Mouse (Mus musculus) kidney, embryonic 14.5 days (tissue): ENCODE results near the gene Edem2. TPM values are rescaled to one million over a fixed set of nuclear protein-coding genes. Genes with fewer than 3 reads are reported as not detected.

ENCODE experiments used
- ATAC-seq: fragments of 200-750 bp; cut with Nextera tagmentation; 2 replicates; pipeline ENCODE4 v1.8.0; 2017; ENCODE audit warnings: moderate number of reproducible peaks, mild to moderate bottlenecking, moderate TSS enrichment, moderate library complexity; ENCODE audit not compliant: low FRiP score, low TSS enrichment
- H3K27ac ChIP-seq: fragments of 300-500 bp; sonication (generic); 2 replicates; pipeline ENCODE4 v1.5.1; 2014; ENCODE audit warnings: low read depth, mild to moderate bottlenecking, low read length, moderate library complexity, mixed read lengths
- H3K27me3 ChIP-seq: fragments of 300-500 bp; sonication (generic); 2 replicates; pipeline ENCODE4 v1.6.1; 2014; ENCODE audit warnings: mild to moderate bottlenecking, low read length; ENCODE audit not compliant: control insufficient read depth, insufficient read depth
- H3K36me3 ChIP-seq: fragments of 300-500 bp; sonication (generic); 2 replicates; pipeline ENCODE4 v1.6.1; 2014; ENCODE audit warnings: low read length, mixed read lengths; ENCODE audit not compliant: control insufficient read depth, insufficient read depth
- H3K4me1 ChIP-seq: fragments of 300-500 bp; sonication (generic); 2 replicates; pipeline ENCODE4 v1.6.1; 2014; ENCODE audit warnings: low read length, mixed read lengths; ENCODE audit not compliant: control insufficient read depth, insufficient read depth
- H3K4me2 ChIP-seq: fragments of 300-500 bp; sonication (generic); replicated peaks from 2 replicates; pipeline ENCODE4 v1.6.1; 2014; ENCODE audit warnings: low read depth, mild to moderate bottlenecking, low read length
- H3K4me3 ChIP-seq: fragments of 300-500 bp; sonication (generic); 2 replicates; pipeline ENCODE4 v1.5.1; 2014; ENCODE audit warnings: mild to moderate bottlenecking, low read length
- H3K9ac ChIP-seq: fragments of 300-500 bp; sonication (generic); 2 replicates; pipeline ENCODE4 v1.6.1; 2014; ENCODE audit warnings: low read depth, mild to moderate bottlenecking, low read length, moderate library complexity
- H3K9me3 ChIP-seq: fragments of 300-500 bp; sonication (generic); 2 replicates; pipeline ENCODE4 v1.6.1; 2016; ENCODE audit warnings: low read length; ENCODE audit not compliant: control insufficient read depth
- WGBS: fragments of 180-500 bp; shearing (Covaris S2); extraction: QIAGEN DNeasy Blood & Tissue Kit; methylation state at CpG from one replicate; pipeline ENCODE4 v1.1.7; 2014; 5-methylcytosine and 5-hydroxymethylcytosine counted together
- polyA plus RNA-seq: library from polyadenylated mRNA; unstranded; fragments of >200 nt; fragmentation: Nextera tagmentation; extraction: Ambion mirVana; gene quantifications from 2 replicates; pipeline ENCODE4 v1.2.1, GENCODE M21; 2014

The Edem2 gene
- polyA plus RNA-seq, 1 experiment from 2014 or later = 36.0 TPM

DNA sequence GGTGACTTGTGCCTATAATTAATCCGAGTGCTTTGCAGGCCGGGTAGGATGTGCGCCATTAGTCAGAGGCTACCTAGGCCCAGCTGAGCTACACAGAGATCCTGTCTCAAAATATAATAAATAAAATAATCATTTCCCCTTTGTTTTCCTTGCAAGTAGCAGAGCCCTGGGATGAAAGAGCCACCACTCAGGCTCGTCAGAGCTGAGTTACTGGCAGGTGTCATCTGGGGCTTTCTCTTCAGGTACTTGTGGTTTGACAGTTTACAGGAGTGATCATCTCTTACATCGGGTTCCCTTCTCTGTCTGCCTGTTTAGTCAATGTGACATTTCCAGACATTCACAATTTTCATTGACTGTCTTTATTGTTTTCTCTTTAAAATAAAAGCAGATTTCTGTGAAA, 42.7 kb downstream of the Edem2 start:
- Histone ChIP-seq H3K9me3 (no peaks in the 10 kb centered on the region), H3K36me3 (peaks cover 12% of the 10 kb centered on the region; the same call in 1 of the 2 replicates), H3K4me2 (no peak overlapping the region), H3K27ac (no peak overlapping the region), H3K27me3 (no peaks in the 10 kb centered on the region), H3K4me3 (no peak overlapping the region), H3K9ac (no peak overlapping the region), H3K4me1 (peaks cover 23% of the 10 kb centered on the region; the same call in 1 of the 2 replicates)
- WGBS = 73% methylated on average over 5 of the region's 5 CpGs
- no peak for ATAC-seq

DNA sequence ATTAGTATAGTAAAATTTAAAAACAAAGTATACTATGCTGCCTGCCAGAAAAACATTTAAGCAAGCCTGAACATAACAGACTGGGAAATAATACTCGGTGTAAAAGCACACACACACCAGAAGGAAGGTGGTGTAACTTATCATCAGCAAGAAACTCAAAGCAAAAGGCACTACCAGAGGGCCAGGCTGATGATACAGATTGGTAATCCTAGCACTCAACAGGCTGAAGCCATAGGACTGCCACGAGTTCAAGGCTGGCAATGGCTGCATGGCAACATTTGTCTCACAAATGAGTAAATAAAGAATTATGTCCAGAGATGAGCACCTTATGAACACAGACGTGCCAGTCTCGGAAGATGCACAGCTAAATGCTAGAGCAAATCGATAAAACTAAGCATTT, 45.5 kb downstream of the Edem2 start:
- no peak for ATAC-seq
- 0 out of 2 replicates have a peak, but pooled peaks cover 1% of the 10 kb centered on the region for H3K4me1 ChIP-seq
- H3K36me3 ChIP-seq = peaks cover 12% of the 10 kb centered on the region; the same call in 1 of the 2 replicates
- no peaks in the 10 kb centered on the region for H3K27me3 ChIP-seq
- no peak overlapping the region for H3K27ac ChIP-seq
- H3K4me2 ChIP-seq = no peak overlapping the region
- H3K9ac ChIP-seq = no peak overlapping the region
- 95% methylated on average over 5 of the region's 5 CpGs for WGBS
- no peaks in the 10 kb centered on the region for H3K9me3 ChIP-seq
- H3K4me3 ChIP-seq = no peak overlapping the region

DNA sequence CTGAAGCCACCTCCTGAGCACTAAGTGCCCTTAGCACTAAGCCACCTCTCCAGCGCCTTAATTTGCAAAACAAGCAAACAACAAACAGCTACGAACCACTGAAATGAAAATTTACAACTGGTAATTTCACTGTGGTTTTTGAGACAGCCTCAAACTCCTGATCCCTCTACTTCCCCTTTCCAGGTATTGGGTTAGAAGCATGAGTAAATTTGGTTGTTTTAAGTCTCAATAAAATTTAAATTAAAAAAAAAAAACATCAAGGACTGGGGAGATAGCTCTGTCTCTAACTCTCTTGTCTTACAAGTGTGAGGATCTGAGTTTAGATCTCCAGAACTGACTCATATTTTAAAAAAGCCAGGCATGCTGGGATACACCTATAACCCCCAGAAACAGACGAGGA, 46.1 kb downstream of the Edem2 start:
- Histone ChIP-seq H3K27me3 (no peaks in the 10 kb centered on the region), H3K9me3 (no peaks in the 10 kb centered on the region), H3K36me3 (peaks cover 12% of the 10 kb centered on the region; the same call in 1 of the 2 replicates), H3K4me2 (no peak overlapping the region), H3K9ac (no peak overlapping the region), H3K4me1 (no peaks in the 10 kb centered on the region), H3K4me3 (no peak overlapping the region), H3K27ac (no peak overlapping the region)
- WGBS = 60% methylated on average over 3 of the region's 3 CpGs
- no peak for ATAC-seq

DNA sequence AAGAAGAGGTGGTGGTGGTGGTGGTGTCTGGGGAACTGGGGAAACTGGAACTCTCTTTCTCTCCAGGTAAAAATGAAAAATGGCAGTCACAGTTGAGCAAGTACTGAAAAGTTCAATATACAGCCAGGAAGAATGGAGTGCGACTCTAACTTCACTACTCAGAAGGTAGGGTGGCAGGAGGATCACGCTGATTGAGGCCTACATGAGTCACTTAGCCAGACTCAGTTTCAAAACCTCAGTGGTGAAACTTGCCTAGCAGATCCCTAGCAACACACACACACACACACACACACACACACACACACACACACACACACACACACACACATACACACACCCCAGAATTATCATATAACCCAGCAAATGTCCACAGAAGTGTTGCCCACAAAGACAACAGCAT, 47.4 kb downstream of the Edem2 start:
- Histone ChIP-seq H3K36me3 (peaks cover 3% of the 10 kb centered on the region; the same call in 1 of the 2 replicates), H3K27me3 (no peaks in the 10 kb centered on the region), H3K4me1 (no peaks in the 10 kb centered on the region), H3K4me3 (no peak overlapping the region), H3K9me3 (no peaks in the 10 kb centered on the region), H3K27ac (no peak overlapping the region), H3K9ac (no peak overlapping the region), H3K4me2 (no peak overlapping the region)
- WGBS = 83% methylated on average over 2 of the region's 2 CpGs
- ATAC-seq = no peak

DNA sequence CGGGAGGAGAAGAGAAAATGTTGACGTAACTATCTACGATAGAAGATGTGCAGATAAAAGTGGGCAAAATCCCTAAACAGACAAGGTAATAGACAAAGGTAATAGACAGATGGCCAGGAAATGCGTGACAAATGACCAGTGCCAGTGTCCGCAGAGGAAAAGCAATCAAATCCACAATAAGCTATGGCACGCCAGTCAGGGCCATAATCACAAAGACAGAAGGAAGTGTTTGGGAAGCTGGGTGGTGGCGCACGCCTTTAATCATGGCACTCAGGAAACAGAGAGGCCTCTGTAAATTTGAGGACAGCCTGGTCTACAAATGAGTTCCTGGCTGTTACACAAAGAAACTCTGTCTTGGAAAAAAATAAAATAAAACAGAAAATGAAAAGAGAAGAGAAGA, 48.1 kb downstream of the Edem2 start:
- no peak overlapping the region for H3K4me2 ChIP-seq
- H3K9ac ChIP-seq = no peak overlapping the region
- 72% methylated on average over 8 of the region's 8 CpGs for WGBS
- H3K27ac ChIP-seq = no peak overlapping the region
- H3K9me3 ChIP-seq = no peaks in the 10 kb centered on the region
- H3K4me3 ChIP-seq = no peak overlapping the region
- ATAC-seq = no peak
- no peaks in the 10 kb centered on the region for H3K4me1 ChIP-seq
- no peaks in the 10 kb centered on the region for H3K27me3 ChIP-seq
- H3K36me3 ChIP-seq = no peaks in the 10 kb centered on the region

DNA sequence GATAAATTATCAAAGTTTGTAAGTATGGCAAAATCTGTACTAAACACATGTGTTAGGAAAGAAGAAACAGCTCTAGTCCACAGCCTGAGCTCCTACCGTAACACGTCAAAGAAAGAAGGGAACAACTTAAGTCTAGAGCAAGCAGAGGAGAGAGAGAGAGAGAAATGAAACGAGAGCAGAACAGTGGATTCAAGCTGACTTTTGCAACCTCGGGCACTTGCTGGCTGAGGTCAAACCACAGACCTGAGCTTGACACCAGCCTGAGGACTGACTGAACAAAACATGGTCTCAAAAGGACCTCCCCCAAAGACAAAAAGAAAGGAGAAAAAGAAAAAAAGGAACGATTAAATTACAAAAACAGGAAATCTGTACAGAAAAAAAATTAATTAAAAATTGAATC, 48.7 kb downstream of the Edem2 start:
- WGBS = 66% methylated on average over 5 of the region's 5 CpGs
- Histone ChIP-seq H3K4me1 (no peaks in the 10 kb centered on the region), H3K4me3 (no peak overlapping the region), H3K4me2 (no peak overlapping the region), H3K9me3 (no peaks in the 10 kb centered on the region), H3K9ac (no peak overlapping the region), H3K27me3 (no peaks in the 10 kb centered on the region), H3K27ac (no peak overlapping the region), H3K36me3 (no peaks in the 10 kb centered on the region)
- ATAC-seq = no peak

DNA sequence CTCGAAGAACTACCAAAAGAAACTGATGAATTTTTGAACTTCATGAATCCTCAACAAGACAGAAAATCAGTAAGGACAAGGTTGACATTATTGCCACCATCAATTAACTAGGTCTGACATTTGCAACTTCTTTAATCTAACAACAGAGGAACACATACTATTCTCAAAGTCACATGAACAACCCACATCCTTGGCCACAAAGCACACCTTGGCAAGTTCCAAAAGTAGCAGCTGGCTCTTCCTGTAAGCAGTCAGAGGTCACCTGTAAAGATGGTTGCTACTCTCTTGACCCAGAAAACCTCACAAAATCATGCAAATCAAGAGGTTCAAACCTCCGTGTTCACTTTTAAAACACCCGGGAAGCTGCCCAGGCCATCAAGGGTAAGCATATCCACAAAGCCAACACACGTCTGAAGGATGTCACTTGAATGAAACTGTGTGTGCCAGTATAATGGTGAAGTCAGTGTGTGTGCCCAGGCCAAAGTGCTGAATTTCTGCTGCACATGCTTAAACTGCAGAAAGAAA, 49.6 kb downstream of the Edem2 start:
- H3K27me3 ChIP-seq = no peaks in the 10 kb centered on the region
- no peak for ATAC-seq
- no peak overlapping the region for H3K9ac ChIP-seq
- H3K9me3 ChIP-seq = no peaks in the 10 kb centered on the region
- no peaks in the 10 kb centered on the region for H3K36me3 ChIP-seq
- WGBS = 94% methylated on average over 4 of the region's 4 CpGs
- H3K4me1 ChIP-seq = no peaks in the 10 kb centered on the region
- no peak overlapping the region for H3K27ac ChIP-seq
- no peak overlapping the region for H3K4me3 ChIP-seq
- no peak overlapping the region for H3K4me2 ChIP-seq

DNA sequence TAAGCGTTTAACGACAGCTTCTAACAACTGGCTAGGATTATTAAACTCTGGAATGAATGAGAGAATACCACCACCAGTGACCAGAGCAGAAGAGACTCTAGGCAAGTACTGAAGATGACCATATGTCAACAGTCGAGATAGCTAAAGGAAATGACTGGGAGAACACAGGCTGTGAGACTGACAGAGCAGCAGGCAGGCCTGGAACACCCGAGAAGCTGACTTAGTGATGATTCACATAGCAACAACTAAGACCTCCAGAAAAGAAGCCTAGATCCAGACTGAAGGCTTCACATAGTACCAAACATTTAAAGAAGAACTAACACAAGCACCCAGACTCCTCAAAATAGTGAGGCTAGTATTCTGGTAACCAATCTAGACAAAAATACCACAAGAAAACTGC, 54.2 kb downstream of the Edem2 start:
- no peak overlapping the region for H3K9ac ChIP-seq
- H3K4me1 ChIP-seq = no peaks in the 10 kb centered on the region
- ATAC-seq = no peak
- no peaks in the 10 kb centered on the region for H3K9me3 ChIP-seq
- H3K27me3 ChIP-seq = no peaks in the 10 kb centered on the region
- no peak overlapping the region for H3K4me2 ChIP-seq
- H3K4me3 ChIP-seq = no peak overlapping the region
- WGBS = 66% methylated on average over 4 of the region's 4 CpGs
- H3K36me3 ChIP-seq = peaks cover 27% of the 10 kb centered on the region
- no peak overlapping the region for H3K27ac ChIP-seq

DNA sequence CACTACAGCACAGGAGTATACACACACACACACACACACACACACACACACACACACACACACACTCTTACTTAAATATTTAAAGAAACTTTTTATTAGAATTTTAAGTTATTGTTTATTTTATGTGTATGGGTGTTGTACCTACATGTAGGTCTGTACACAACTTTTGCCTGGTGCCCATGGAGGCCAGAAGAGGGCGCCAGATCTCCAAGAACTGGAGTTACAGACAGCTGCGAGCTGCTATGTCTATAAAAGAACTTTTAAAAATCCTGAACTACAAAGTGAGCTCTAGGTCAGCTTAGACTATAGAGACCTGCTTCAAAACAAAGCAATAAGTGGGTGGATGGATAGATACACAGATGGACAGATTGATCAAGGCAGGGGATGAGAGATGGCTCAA, 55.7 kb downstream of the Edem2 start:
- Histone ChIP-seq H3K9me3 (no peaks in the 10 kb centered on the region), H3K4me2 (no peak overlapping the region), H3K36me3 (peaks cover 30% of the 10 kb centered on the region), H3K4me1 (no peaks in the 10 kb centered on the region), H3K9ac (no peak overlapping the region), H3K27ac (no peak overlapping the region), H3K4me3 (no peak overlapping the region), H3K27me3 (no peaks in the 10 kb centered on the region)
- WGBS = 34% methylated on average over 2 of the region's 2 CpGs
- no peak for ATAC-seq
